Mouse (Mus musculus): ENCODE results near the gene Glrx5. TPM values are rescaled to one million over a fixed set of nuclear protein-coding genes. Genes with fewer than 3 reads are reported as not detected.

The Glrx5 gene
- total and polyA plus RNA-seq, 3 experiments: 108 to 291 TPM; not detected in 1

GRCm38 (mm10) chr12:104997159-104997558, 35.3 kb upstream of the Glrx5 start:
- Histone ChIP-seq H3K27ac (ENCODE audit: control insufficient read depth, low read depth, low read length) (no peak overlapping the region), H3K79me2 (ENCODE audit: control insufficient read depth, insufficient read depth, low read length, poor library complexity) (peaks cover 8% of the 10 kb centered on the region; the same call in 1 of the 2 replicates)

GRCm38 (mm10) chr12:104997641-104998293, 34.7 kb upstream of the Glrx5 start:
- Histone ChIP-seq H3K36me3 (ENCODE audit: control insufficient read depth in 1 of 2, insufficient read depth in 2 of 2, low read length in 2 of 2) (peaks cover 0 to 16% of the 10 kb centered on the region in 2 experiments; a peak in 2 of 4 replicates), H3K4me3 (ENCODE audit: control insufficient read depth in 1 of 2, insufficient read depth in 1 of 2, low read depth in 2 of 2, low read length in 2 of 2) (no peak overlapping the region), H3K4me1 (ENCODE audit: control insufficient read depth in 1 of 2, insufficient read depth in 2 of 2, low read length in 2 of 2) (peaks cover 2 to 30% of the 10 kb centered on the region in 2 experiments; a peak in 3 of 4 replicates), H3K27ac (ENCODE audit: control insufficient read depth, low read depth, low read length) (no peak overlapping the region), H3K9me3 (replicated peaks; ENCODE audit: insufficient read depth, low read length) (no peaks in the 10 kb centered on the region), H3K79me2 (ENCODE audit: control insufficient read depth, insufficient read depth, low read length, poor library complexity) (peaks cover 8% of the 10 kb centered on the region; the same call in 1 of the 2 replicates), H3K9ac (ENCODE audit: control insufficient read depth, low read depth, low read length, poor library complexity, severe bottlenecking) (no peak overlapping the region), H3K27me3 (ENCODE audit: control insufficient read depth in 1 of 2, insufficient read depth in 2 of 2, low read length in 2 of 2) (no peaks in the 10 kb centered on the region)
- no peak for DNase-seq (ENCODE audit: low read depth, low spot score)
- TF ChIP-seq TAL1 (IDR thresholded peaks at IDR 0.05; ENCODE audit: low read length) (no peak), POLR2AphosphoS2 (IDR thresholded peaks at IDR 0.05; ENCODE audit: low read length) (no peak), CHD2 (IDR thresholded peaks at IDR 0.05; ENCODE audit: low read length) (no peak), MAFK (IDR thresholded peaks at IDR 0.05; ENCODE audit: borderline replicate concordance, low read depth, low read length) (no peak), CHD1 (IDR thresholded peaks at IDR 0.05; ENCODE audit: low read depth, low read length) (no peak), MAX (IDR thresholded peaks at IDR 0.05; ENCODE audit: low read length) (no peak), RCOR1 (IDR thresholded peaks at IDR 0.05; ENCODE audit: low read depth, low read length) (no peak), HCFC1 (IDR thresholded peaks at IDR 0.05; ENCODE audit: low read depth, low read length) (no peak), MAZ (IDR thresholded peaks at IDR 0.05; ENCODE audit: low read depth, low read length) (no peak)

More at GRCm38 (mm10) chr12:104997159-104997558, 35.3 kb upstream of the Glrx5 start:
- H3K9ac ChIP-seq (ENCODE audit: control insufficient read depth, low read depth, low read length, poor library complexity, severe bottlenecking): no peak overlapping the region
- peaks cover 0 to 15% of the 10 kb centered on the region in 2 experiments; a peak in 2 of 4 replicates for H3K36me3 ChIP-seq (ENCODE audit: control insufficient read depth in 1 of 2, insufficient read depth in 2 of 2, low read length in 2 of 2)
- H3K4me3 ChIP-seq (ENCODE audit: control insufficient read depth in 1 of 2, insufficient read depth in 1 of 2, low read depth in 2 of 2, low read length in 2 of 2): no peak overlapping the region
- no peaks in the 10 kb centered on the region for H3K9me3 ChIP-seq (replicated peaks; ENCODE audit: insufficient read depth, low read length)
- DNase-seq (ENCODE audit: low read depth, low spot score): no peak
- no peak for TF ChIP-seq MEF2A (IDR thresholded peaks at IDR 0.05; ENCODE audit: extremely low read depth, insufficient replicate concordance, low read depth, low read length, poor library complexity, severe bottlenecking)
- TF ChIP-seq POLR2AphosphoS2 (IDR thresholded peaks at IDR 0.05; ENCODE audit: low read length): no peak
- TF ChIP-seq GABPA (IDR thresholded peaks at IDR 0.05; ENCODE audit: low read depth, low read length): no peak
- no peak for TF ChIP-seq UBTF (IDR thresholded peaks at IDR 0.05; ENCODE audit: borderline replicate concordance, insufficient read depth, low read depth, low read length)
- TF ChIP-seq CTCF (IDR thresholded peaks at IDR 0.05 in 2 of 3, conservative IDR thresholded peaks at IDR 0.05 in 1 of 3; ENCODE audit: control insufficient read depth in 1 of 3, insufficient read depth in 1 of 3, low read depth in 2 of 3, low read length in 3 of 3, poor library complexity in 1 of 3, severe bottlenecking in 1 of 3): no peak
- no peak for TF ChIP-seq ZKSCAN1 (IDR thresholded peaks at IDR 0.05; ENCODE audit: low read depth, low read length)
- no peak for TF ChIP-seq POLR2A (IDR thresholded peaks at IDR 0.05; ENCODE audit: control insufficient read depth in 1 of 2, insufficient read depth in 1 of 2, low read depth in 1 of 2, low read length in 2 of 2, poor library complexity in 1 of 2)
- no peak for TF ChIP-seq MAFK (IDR thresholded peaks at IDR 0.05; ENCODE audit: borderline replicate concordance, low read depth, low read length)
- TF ChIP-seq KAT2A (conservative IDR thresholded peaks at IDR 0.05; ENCODE audit: low read depth, low read length): no peak
- no peak for TF ChIP-seq EP300 (IDR thresholded peaks at IDR 0.05; ENCODE audit: low read depth in 1 of 2, low read length in 2 of 2)
- no peak for TF ChIP-seq TAL1 (IDR thresholded peaks at IDR 0.05; ENCODE audit: low read length)
- no peak for TF ChIP-seq POLR2AphosphoS5 (IDR thresholded peaks at IDR 0.05; ENCODE audit: borderline replicate concordance, low read depth, low read length)
- no peak for TF ChIP-seq MYB (IDR thresholded peaks at IDR 0.05; ENCODE audit: low read depth, low read length)
- TF ChIP-seq ETS1 (IDR thresholded peaks at IDR 0.05; ENCODE audit: low read depth, low read length): no peak
- TF ChIP-seq SIN3A (IDR thresholded peaks at IDR 0.05; ENCODE audit: low read length): no peak
- TF ChIP-seq ZNF384 (IDR thresholded peaks at IDR 0.05; ENCODE audit: low read depth, low read length): no peak
- no peak for TF ChIP-seq MYC (IDR thresholded peaks at IDR 0.05; ENCODE audit: low read depth, low read length)
- peaks cover 0 to 30% of the 10 kb centered on the region in 2 experiments; a peak in 3 of 4 replicates for H3K4me1 ChIP-seq (ENCODE audit: control insufficient read depth in 1 of 2, insufficient read depth in 2 of 2, low read length in 2 of 2)
- no peaks in the 10 kb centered on the region for H3K27me3 ChIP-seq (ENCODE audit: control insufficient read depth in 1 of 2, insufficient read depth in 2 of 2, low read length in 2 of 2)
